ENCODE assay signal across 30 mouse cellular contexts in the genomic region with DNA sequence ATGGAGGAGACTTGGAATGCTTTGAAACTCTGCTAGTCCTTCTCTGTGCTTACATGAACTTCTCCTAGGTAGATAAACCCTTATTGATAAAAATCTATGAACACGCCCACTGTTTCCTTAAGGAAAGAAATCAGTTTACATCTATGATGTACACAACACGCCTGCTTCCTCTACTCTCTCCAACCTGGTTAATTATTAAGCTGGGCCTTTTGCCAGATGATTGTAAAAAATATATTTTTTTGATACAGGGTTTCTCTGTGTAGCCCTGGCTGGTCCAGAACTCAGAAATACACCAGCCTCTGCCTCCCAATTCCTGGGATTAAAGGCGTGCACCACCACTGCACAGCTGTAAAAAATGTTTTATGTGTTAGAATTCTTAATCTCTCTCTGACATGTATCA. TPM values are rescaled to one million over a fixed set of nuclear protein-coding genes. Genes with fewer than 3 reads are reported as not detected.
DNase-seq lines count a peak whose midpoint lies in the region; ATAC-seq lines count a peak whose summit lies in the region.
"Had no signal": no experiment of that assay in that cellular context is flagged by ENCODE, and none has a peak within 500 bp of the region (broad histone marks: within the 10 kb centered on the region; RNA-seq: fewer than 3 reads in every experiment).

No protein-coding gene starts in this region.

- no peak overlapping the region for H3K9ac ChIP-seq in kidney, embryonic 15.5 days
- no peak overlapping the region for H3K9ac ChIP-seq in intestine, embryonic 16.5 days (ENCODE audit: low read depth, low read length)
- H3K9ac ChIP-seq in stomach, embryonic 15.5 days: no peak overlapping the region
- H3K9ac ChIP-seq: embryonic facial prominence, embryonic 13.5 days; forebrain, embryonic 12.5 days; forebrain, embryonic 15.5 days; heart, embryonic 12.5 days; heart, embryonic 15.5 days; hindbrain, embryonic 13.5 days had no signal

- no peaks in the 10 kb centered on the region for H3K9me3 ChIP-seq in kidney, embryonic 15.5 days (replicated peaks)
- no peaks in the 10 kb centered on the region for H3K9me3 ChIP-seq in intestine, embryonic 16.5 days (ENCODE audit: control insufficient read depth, low read length)
- H3K9me3 ChIP-seq in stomach, embryonic 15.5 days: no peaks in the 10 kb centered on the region
- H3K9me3 ChIP-seq: embryonic facial prominence, embryonic 10.5 days; embryonic facial prominence, embryonic 13.5 days; forebrain, embryonic 12.5 days; forebrain, embryonic 15.5 days; heart, embryonic 12.5 days; heart, embryonic 15.5 days; hindbrain, embryonic 10.5 days; hindbrain, embryonic 13.5 days had no signal

- no peak overlapping the region for H3K4me2 ChIP-seq in kidney, embryonic 15.5 days
- H3K4me2 ChIP-seq in intestine, embryonic 16.5 days (ENCODE audit: low read depth, low read length): no peak overlapping the region
- no peak overlapping the region for H3K4me2 ChIP-seq in stomach, embryonic 15.5 days
- H3K4me2 ChIP-seq: embryonic facial prominence, embryonic 13.5 days; forebrain, embryonic 12.5 days; forebrain, embryonic 15.5 days; heart, embryonic 12.5 days; heart, embryonic 15.5 days; hindbrain, embryonic 13.5 days had no signal

- no peaks in the 10 kb centered on the region for H3K4me1 ChIP-seq in kidney, embryonic 15.5 days
- no peaks in the 10 kb centered on the region for H3K4me1 ChIP-seq in intestine, embryonic 16.5 days (ENCODE audit: control insufficient read depth, insufficient read depth, low read length)
- no peaks in the 10 kb centered on the region for H3K4me1 ChIP-seq in stomach, embryonic 15.5 days
- H3K4me1 ChIP-seq: embryonic facial prominence, embryonic 10.5 days; embryonic facial prominence, embryonic 13.5 days; forebrain, embryonic 12.5 days; forebrain, embryonic 15.5 days; heart, embryonic 15.5 days; hindbrain, embryonic 10.5 days; hindbrain, embryonic 13.5 days had no signal

- DNase-seq in kidney, adult 9 months: peak; percentile 38
- DNase-seq in layer of hippocampus, adult 18-20 months (ENCODE audit: low spot score in 2 of 2): no peak
- no peak for DNase-seq in adrenal gland, postnatal 25 days
- DNase-seq: adrenal gland, postnatal 10 days; B cell, adult 2 months; cerebellum, adult 11 months; cerebellum, adult 2 months; cerebellum, adult 9-11 months; cerebellum, postnatal 36 days; embryo, embryonic 11 days; gastrocnemius, postnatal 25 days; heart, adult 18-20 months; heart, postnatal 10 days; heart, postnatal 36 days had no signal

- no peaks in the 10 kb centered on the region for H3K27me3 ChIP-seq in kidney, embryonic 15.5 days
- H3K27me3 ChIP-seq in intestine, embryonic 16.5 days (replicated peaks; ENCODE audit: control insufficient read depth, insufficient read depth, low read length): no peaks in the 10 kb centered on the region
- H3K27me3 ChIP-seq in stomach, embryonic 15.5 days (replicated peaks): no peaks in the 10 kb centered on the region
- H3K27me3 ChIP-seq: embryonic facial prominence, embryonic 13.5 days; forebrain, embryonic 12.5 days; forebrain, embryonic 15.5 days; heart, embryonic 12.5 days; heart, embryonic 15.5 days; hindbrain, embryonic 13.5 days had no signal

- H3K27ac ChIP-seq in kidney, embryonic 15.5 days: no peak overlapping the region
- H3K27ac ChIP-seq in intestine, embryonic 16.5 days (ENCODE audit: low read length): no peak overlapping the region
- H3K27ac ChIP-seq in stomach, embryonic 15.5 days: no peak overlapping the region
- H3K27ac ChIP-seq: embryonic facial prominence, embryonic 10.5 days; embryonic facial prominence, embryonic 13.5 days; forebrain, embryonic 12.5 days; forebrain, embryonic 15.5 days; heart, embryonic 15.5 days; hindbrain, embryonic 10.5 days; hindbrain, embryonic 13.5 days had no signal

- no peaks in the 10 kb centered on the region for H3K36me3 ChIP-seq in kidney, embryonic 15.5 days
- H3K36me3 ChIP-seq in intestine, embryonic 16.5 days (ENCODE audit: control insufficient read depth, insufficient read depth, low read length): no peaks in the 10 kb centered on the region
- no peaks in the 10 kb centered on the region for H3K36me3 ChIP-seq in stomach, embryonic 15.5 days
- H3K36me3 ChIP-seq: hindbrain, embryonic 10.5 days had no signal

- no peak overlapping the region for H3K4me3 ChIP-seq in kidney, embryonic 15.5 days (replicated peaks)
- H3K4me3 ChIP-seq in intestine, embryonic 16.5 days (ENCODE audit: low read length): no peak overlapping the region
- no peak overlapping the region for H3K4me3 ChIP-seq in stomach, embryonic 15.5 days (replicated peaks)
- H3K4me3 ChIP-seq: embryonic facial prominence, embryonic 10.5 days; embryonic facial prominence, embryonic 13.5 days; erythroblast, embryonic 14.5 days; forebrain, embryonic 12.5 days; forebrain, embryonic 15.5 days; heart, embryonic 12.5 days; heart, embryonic 15.5 days; hindbrain, embryonic 10.5 days; hindbrain, embryonic 13.5 days had no signal

- ATAC-seq in kidney, embryonic 15.5 days (replicated peaks; ENCODE audit: low FRiP score): no peak
- ATAC-seq in intestine, embryonic 16.5 days: peak; percentile 79
- ATAC-seq in stomach, embryonic 15.5 days (ENCODE audit: insufficient read depth, low FRiP score, low read depth): peak; percentile 77
- no peak for ATAC-seq in CD4-positive, CD25-positive, alpha-beta regulatory T cell, adult 4 months
- ATAC-seq: forebrain, embryonic 15.5 days; hindbrain, embryonic 16.5 days had no signal

- 76% methylated on average over 3 of the region's 3 CpGs for WGBS in kidney, embryonic 15.5 days
- WGBS in intestine, embryonic 16.5 days: 62% methylated on average over 3 of the region's 3 CpGs
- WGBS in stomach, embryonic 15.5 days: 66% methylated on average over 3 of the region's 3 CpGs

RNA-seq across cellular contexts. Expression of gene Fam151b, which starts 19.1 kb away (rescaled TPM):
- polyA plus RNA-seq in kidney, embryonic 15.5 days (2015; fragmentation: Nextera tagmentation; extraction: Ambion mirVana): 0.14 TPM in 1 of 2 replicates, not detected in the other
- polyA plus RNA-seq in intestine, embryonic 16.5 days (2015; fragmentation: Nextera tagmentation; extraction: Ambion mirVana): not detected in 2 replicates
- 0.22 and 0.26 TPM in 2 replicates for polyA plus RNA-seq in stomach, embryonic 15.5 days (2015; fragmentation: Nextera tagmentation; extraction: Ambion mirVana)
- total RNA-seq in layer of hippocampus, adult 18-20 months (2021): 10 to 100 TPM in 1 of 2 experiments, 1 to 10 TPM in 1; 8.2 to 11.1 TPM
- total RNA-seq in adrenal gland, postnatal 25 days (2021): 5.4 and 8.3 TPM in 2 replicates
- polyA plus RNA-seq in CD4-positive, CD25-positive, alpha-beta regulatory T cell, adult 4 months (2017; shearing (Covaris generic)): under 1 TPM in 1 of 2 experiments, not detected in 1; 0.44 TPM
- polyA plus RNA-seq: erythroblast, embryonic 14.5 days; heart, embryonic 12.5 days; heart, embryonic 15.5 days; hindbrain, embryonic 16.5 days had no signal

RNA-seq across cellular contexts. Expression of gene Ankrd34b, which starts 39.0 kb away (rescaled TPM):
- 0.21 and 0.41 TPM in 2 replicates for polyA plus RNA-seq in kidney, embryonic 15.5 days (2015; fragmentation: Nextera tagmentation; extraction: Ambion mirVana)
- 0.10 and 0.20 TPM in 2 replicates for polyA plus RNA-seq in intestine, embryonic 16.5 days (2015; fragmentation: Nextera tagmentation; extraction: Ambion mirVana)
- polyA plus RNA-seq in stomach, embryonic 15.5 days (2015; fragmentation: Nextera tagmentation; extraction: Ambion mirVana): 0.08 and 0.13 TPM in 2 replicates
- 10 to 100 TPM; 15.7 to 16.0 TPM for total RNA-seq in layer of hippocampus, adult 18-20 months (2021)
- total RNA-seq in adrenal gland, postnatal 25 days (2021): 1.0 and 1.5 TPM in 2 replicates
- under 1 TPM; 0.22 to 0.63 TPM for polyA plus RNA-seq in CD4-positive, CD25-positive, alpha-beta regulatory T cell, adult 4 months (2017; shearing (Covaris generic))
- total RNA-seq: gastrocnemius, adult 8-10 months; gastrocnemius, postnatal 25 days; heart, adult 18-20 months; heart, postnatal 10 days; MEL had no signal
- polyA plus RNA-seq: embryonic facial prominence, embryonic 10.5 days; embryonic facial prominence, embryonic 13.5 days; erythroblast, embryonic 14.5 days had no signal

Comparison
In these comparisons a context has a peak if more than half of its experiments do, and no peak if none do; other contexts are left out.
1. ATAC-seq: peak in intestine, embryonic 16.5 days (single experiment) and stomach, embryonic 15.5 days (single experiment); none in kidney, embryonic 15.5 days (single experiment) and CD4-positive, CD25-positive, alpha-beta regulatory T cell, adult 4 months (single experiment).